Mouse (Mus musculus) monocyte, adult 5-6 weeks (primary cell): ENCODE data around the gene Gtpbp1. TPM values are rescaled to one million over a fixed set of nuclear protein-coding genes. Genes with fewer than 3 reads are reported as not detected.
A peak's percentile ranks its signal among the peaks of the same experiment; 100 is the strongest.

Experiments used
- ATAC-seq: fragments of 153-309, 156-312 bp; replicated peaks from 2 replicates; pipeline ENCODE4 v1.8.0; 2017; ENCODE audit warnings: mild to moderate bottlenecking; ENCODE audit not compliant: low TSS enrichment, insufficient number of reproducible peaks, severe bottlenecking, poor library complexity, low FRiP score
- total RNA-seq: library from RNA; stranded (forward); fragments of 200-1000, 200-491, 200-594 nt; gene quantifications from 3 replicates; pipeline ENCODE4 v1.2.3, GENCODE M21; 2017

Gtpbp1 gene
- total RNA-seq, 1 experiment from 2014 or later, result 53.0 TPM

DNA sequence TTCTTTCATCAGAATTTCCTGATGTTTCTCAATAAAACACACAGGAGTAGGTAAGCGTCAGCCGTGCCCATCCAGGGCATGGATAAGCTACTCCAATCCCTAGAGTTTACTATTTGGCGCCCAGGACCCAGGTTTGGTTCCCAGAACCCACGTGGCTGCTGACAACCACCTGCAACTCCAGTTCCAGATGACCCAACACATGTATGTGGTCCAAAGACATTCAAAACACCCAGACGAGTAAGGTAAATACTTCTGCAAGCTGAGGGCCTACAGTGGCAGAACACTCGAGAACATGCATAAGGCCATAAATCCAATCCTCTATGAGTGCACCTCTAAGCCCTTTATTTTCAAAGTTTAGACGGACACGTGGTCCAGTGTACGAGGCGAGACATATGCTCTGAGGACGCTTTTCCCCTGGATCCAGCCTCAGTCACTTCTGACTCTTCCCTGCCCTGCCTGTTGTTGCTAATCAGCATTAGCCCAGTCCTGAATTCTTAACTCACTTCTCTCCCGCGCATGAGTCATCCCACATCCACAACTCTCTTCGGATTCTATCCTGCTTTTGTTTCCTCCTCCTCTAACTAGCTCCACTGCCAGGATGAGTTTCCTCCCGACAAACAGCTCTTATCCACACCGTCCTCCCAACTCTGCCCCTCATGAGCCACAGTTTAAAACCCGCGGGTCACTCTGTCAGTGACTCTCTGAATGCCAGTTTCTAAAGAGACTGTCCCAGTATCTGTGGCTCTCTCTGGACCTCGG is 6.8 kb upstream of the Gtpbp1 start:
- no peak for ATAC-seq

DNA sequence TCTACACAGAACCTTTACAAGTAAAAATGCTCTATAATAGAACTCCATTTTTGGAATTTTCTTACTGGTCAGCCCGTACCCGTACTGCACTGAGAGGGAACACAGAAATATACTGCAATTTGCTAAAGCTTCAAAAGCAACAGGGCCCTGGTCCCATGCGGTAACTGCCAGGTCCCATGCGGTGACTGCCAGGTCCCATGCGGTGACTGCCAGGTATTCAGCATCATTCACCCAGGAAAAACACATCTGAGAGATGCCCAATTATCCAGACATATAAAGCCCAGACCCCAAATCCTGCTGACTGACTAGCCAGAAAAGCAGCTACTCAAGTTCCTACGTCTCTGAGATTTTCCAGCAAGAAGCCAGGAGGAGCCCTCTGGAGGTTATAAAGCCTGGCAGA is 6.0 kb upstream of the Gtpbp1 start:
- no peak for ATAC-seq

- ATAC-seq, result no peak
Measured at GRCm38 (mm10) chr15:79685141-79685641, 5.5 kb upstream of the Gtpbp1 start.

GRCm38 (mm10) chr15:79686046-79686869 is 4.4 kb upstream of the Gtpbp1 start:
- ATAC-seq, result no peak

DNA sequence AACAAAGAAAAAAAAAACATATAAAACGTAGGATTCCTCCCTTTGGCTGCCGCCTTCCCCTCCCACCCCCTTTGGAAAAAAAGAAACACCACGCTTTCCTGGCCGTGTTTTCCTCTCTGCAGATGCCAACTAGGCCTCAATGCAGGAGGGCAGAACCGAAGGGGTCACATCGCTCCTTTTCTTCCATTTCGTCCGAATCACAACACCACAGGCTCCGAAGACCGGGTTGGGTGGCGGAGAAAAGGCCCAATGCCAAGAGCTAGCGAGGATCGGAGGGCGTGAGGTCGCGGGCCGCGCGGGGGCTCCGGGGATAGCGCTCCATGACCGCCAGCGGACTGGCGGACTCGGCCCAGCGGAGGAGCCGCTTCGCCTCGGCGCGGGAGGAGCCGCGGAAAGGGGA is 3.5 kb upstream of the Gtpbp1 start:
- ATAC-seq, result no peak

GRCm38 (mm10) chr15:79687646-79688267 is 2.9 kb upstream of the Gtpbp1 start, which contains the start of gene Josd1:
Gene Josd1 (minus strand): TSS chr15:79687919.
- ATAC-seq, result peak; percentile 47

DNA sequence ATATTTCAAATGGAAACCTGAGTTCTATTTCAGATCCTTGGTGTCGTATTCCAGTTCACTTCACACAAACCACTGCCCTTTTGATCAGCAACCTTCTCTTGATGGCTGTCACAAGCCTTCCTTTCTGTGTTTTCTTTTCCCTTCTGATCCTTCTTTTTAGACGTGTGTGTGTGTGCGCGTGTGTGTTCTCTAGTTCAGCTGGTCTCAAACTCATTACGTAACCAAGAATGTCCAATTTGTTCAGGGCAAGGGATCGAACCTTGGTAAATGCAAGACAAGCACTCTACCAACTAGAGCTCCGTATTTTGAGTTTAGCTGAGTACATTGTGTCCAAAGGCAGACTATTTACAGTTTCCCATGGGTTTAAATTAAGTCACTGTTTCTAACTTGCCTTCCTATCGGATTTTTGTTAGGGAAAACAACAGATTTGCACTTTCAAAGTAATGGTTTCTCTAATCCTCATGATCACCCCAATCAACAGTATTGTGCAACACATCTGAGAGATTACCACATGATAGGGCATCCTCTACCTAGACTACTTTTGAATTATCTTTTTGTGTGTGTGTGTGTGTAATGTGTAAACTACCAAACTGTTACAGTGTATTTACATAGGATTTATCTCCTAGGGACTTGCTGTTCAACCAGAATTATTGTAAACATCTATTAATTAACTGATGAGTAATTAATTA is 2.2 kb upstream of the Gtpbp1 start:
- no peak for ATAC-seq

- ATAC-seq, result no peak
Measured at GRCm38 (mm10) chr15:79689662-79690425, 801 bp upstream of the Gtpbp1 start.

DNA sequence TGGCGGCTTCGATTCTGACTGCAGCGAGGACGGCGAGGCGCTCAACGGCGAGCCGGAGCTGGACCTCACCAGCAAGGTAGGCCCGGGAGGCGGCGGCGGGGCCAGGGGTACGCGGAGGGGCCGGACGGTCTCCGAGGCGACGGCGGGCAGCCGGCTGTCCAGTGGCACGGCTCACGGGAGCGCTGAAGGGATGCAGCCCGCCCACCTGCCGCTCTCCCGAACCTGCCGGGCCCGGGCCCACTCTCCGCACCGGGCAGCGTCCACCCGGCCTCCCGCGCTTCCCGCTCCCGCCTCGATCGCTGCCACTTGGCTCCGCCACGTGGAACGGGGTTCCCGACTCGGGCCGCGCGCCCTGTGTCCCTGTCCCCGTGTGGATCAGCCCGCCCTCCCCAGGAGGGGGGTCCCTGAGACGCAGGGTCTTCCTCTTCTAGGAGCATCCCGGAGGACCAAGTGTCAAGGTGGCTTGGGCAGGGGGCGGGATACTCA is 421 bp downstream of the Gtpbp1 start:
- no peak for ATAC-seq

DNA sequence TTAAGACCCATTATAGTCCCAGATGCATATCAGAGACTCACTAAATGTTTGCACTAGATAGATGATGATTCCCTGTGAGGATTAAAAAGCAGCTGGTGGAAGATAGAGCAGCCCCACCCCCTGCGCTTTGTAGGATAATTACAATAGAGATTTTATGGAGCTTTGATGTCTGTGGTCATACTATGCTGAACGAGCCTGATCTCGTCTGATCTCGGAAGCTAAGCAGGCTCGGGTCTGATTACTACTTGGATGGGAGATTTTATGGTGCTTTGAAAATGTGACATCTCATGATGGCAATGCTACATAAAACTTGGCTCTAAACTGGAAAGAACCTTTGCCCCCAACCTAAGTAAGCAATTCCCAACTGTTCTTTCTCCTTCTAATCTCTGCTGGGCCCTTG is 1.7 kb downstream of the Gtpbp1 start:
- no peak for ATAC-seq

GRCm38 (mm10) chr15:79693740-79694139 is 3.1 kb downstream of the Gtpbp1 start:
- no peak for ATAC-seq

- no peak for ATAC-seq
Measured at GRCm38 (mm10) chr15:79694512-79694911, 3.9 kb downstream of the Gtpbp1 start.

- ATAC-seq, result no peak
Measured at GRCm38 (mm10) chr15:79695516-79695915, 4.9 kb downstream of the Gtpbp1 start.

GRCm38 (mm10) chr15:79696508-79696907 is 5.9 kb downstream of the Gtpbp1 start:
- no peak for ATAC-seq

- no peak for ATAC-seq
Measured at GRCm38 (mm10) chr15:79697011-79697410, 6.4 kb downstream of the Gtpbp1 start.

GRCm38 (mm10) chr15:79697558-79698187 is 7.0 kb downstream of the Gtpbp1 start:
- no peak for ATAC-seq

DNA sequence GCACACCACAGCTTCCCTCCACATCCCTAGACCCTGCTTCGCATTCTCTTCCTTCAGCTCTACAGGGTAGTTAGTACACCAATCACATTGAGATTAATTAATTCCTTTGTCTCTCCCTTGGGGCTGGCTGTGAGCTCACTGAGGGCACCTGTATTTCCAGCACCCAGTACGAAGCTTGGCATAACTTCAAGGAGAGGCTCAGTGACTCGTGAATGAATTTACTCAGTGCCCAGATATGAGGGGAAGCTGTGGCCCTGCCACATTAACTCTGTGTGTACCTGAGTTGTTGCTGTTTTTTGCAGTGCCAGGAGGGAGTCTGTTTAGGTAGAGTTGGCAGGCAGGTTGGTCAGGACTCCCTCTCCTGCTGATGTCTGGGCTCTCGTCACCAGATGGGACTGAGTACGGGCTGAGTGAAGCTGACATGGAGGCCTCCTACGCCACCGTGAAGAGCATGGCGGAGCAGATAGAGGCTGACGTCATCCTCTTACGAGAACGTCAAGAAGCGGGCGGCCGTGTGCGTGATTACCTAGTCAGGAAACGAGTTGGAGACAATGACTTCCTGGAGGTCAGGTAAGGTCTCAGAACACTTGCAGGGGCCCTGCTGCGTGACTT is 16.1 kb downstream of the Gtpbp1 start:
- no peak for ATAC-seq
